Mouse (Mus musculus) T-cell, adult 2 months (primary cell): ENCODE measurements around the gene Yap1.

Experiments
- DNase-seq: peaks from one replicate; pipeline ENCODE4 v3.0.0; 2022; ENCODE audit warnings: low spot score

Yap1 gene

GRCm38 (mm10) chr9:8004370-8004991 is at the start of gene Yap1:
Gene Yap1 (minus strand): TSS chr9:8004596.
- peak; percentile 23 for DNase-seq

GRCm38 (mm10) chr9:8043044-8043387 is 38.6 kb upstream of the Yap1 start:
- DNase-seq: no peak

DNA sequence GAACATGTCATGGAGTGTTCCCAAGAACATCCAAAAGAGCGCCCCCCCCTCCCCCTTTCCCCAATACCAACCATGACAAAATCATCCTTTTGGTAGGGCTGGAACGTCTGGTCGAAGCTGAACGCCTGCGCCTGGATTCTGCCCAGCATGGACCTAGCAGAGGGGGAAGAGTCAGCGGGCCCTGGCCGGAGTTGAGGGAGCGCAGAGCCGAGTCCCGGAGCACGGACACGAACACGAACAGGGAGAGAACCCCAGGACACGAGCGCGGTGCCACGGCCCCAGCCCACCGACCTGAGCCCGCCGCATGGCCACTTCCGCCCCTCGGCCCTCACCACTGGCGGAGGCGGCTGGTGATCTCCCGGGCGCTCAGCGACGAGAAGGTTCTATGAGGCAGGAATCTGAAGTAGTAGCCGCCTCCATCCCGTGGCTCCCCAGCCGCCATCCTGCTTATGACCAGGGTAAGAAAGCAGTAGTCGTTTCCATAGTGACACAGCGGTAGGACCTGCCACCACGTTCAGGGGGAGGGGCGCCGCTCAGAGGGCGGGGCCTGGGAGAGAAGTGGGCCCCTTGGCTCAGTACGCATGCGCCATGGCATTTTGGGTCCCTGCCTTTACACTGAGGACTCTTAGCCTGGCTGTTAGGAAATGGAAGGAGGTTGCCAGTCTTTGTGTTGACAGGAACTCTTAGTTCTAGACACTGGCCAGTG is 38.1 kb upstream of the Yap1 start, which contains the start of gene Cfap300:
Cfap300 (minus strand) TSS at position 486 of the 706 bp plus-strand sequence.
- peak; percentile 87 for DNase-seq

DNA sequence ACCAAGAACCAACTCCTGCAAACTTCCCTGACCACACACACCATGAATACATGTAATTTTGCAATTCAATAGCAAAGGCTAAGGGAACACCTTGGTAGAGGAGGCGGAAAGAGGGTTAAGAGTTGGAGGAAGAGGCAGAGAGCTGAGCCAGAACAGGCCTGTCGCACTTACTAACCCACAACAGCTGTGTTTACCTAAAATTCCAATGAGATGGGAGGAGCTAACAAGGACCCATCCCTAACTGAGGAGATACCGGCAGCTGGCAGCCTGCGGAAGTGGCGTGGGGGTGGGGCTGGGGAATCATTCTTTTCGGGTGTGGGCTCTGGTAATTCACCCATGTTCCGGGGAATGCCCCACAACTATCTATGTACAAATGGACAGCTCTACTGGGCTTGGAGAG is 31.1 kb upstream of the Yap1 start:
- no peak for DNase-seq

GRCm38 (mm10) chr9:8035091-8035490 is 30.7 kb upstream of the Yap1 start:
- DNase-seq: no peak

- no peak for DNase-seq
Measured at GRCm38 (mm10) chr9:8034143-8034542, 29.7 kb upstream of the Yap1 start.

DNA sequence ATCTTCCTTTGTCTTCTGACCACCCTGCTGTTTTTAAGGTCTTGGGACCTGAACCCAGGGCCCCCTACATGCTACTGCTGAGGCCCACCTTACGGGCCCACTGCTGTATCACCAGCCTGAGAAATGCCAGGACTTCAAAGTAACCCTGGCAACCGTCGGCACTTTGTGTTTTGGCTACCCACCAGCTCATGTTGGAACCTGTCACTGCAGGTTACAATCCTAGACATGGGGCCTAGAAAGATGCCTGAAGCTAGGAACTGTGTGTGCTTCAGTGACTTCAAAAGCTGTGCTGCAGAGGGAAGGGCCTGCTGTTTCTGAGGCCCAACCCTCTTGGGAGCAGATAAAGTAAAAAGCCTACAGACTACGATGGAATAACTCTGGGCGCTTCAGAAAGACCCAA is 28.5 kb upstream of the Yap1 start:
- DNase-seq: no peak

GRCm38 (mm10) chr9:8018609-8019008 is 14.2 kb upstream of the Yap1 start:
- DNase-seq: no peak

DNA sequence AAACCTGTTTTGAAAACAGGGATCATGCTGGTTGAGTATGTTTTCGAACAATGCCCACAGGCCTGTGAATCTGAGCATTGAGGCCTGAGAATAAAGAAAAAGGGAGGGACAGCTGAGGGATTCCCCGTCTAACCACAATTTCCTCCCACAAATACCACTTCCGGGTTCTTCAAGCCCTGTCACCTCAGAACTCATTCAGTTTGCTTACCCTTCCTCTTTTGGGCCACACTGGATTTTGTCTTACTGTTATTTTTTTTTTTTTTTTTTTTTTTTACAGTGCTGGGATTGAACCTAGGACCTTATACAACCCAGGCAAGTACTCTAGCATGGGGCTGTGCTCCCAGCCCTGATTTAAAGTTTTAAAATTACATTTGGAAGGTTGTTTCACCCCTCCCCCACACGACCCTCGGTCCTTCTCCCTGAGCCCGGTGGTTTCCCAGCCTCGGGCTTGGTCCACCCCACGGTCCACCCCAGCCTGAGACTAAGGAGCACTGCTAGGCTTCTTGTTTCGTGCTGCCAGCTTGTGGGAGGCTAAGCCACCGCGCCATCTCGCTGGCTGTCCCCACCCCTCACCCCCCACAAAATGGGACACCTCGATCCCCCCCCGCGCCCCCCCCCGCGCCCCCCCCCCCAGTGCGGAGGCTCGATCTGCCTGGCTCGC is 13.0 kb upstream of the Yap1 start:
- DNase-seq: peak; percentile 74

- DNase-seq: no peak
Measured at GRCm38 (mm10) chr9:8003301-8004271, 810 bp downstream of the Yap1 start.

- DNase-seq: no peak
Measured at GRCm38 (mm10) chr9:8002806-8003205, 1.6 kb downstream of the Yap1 start.

GRCm38 (mm10) chr9:8001352-8001751 is 3.0 kb downstream of the Yap1 start:
- DNase-seq: no peak

- DNase-seq: no peak
Measured at GRCm38 (mm10) chr9:7994275-7994674, 10.1 kb downstream of the Yap1 start.

GRCm38 (mm10) chr9:7992651-7993050 is 11.7 kb downstream of the Yap1 start:
- DNase-seq: no peak

DNA sequence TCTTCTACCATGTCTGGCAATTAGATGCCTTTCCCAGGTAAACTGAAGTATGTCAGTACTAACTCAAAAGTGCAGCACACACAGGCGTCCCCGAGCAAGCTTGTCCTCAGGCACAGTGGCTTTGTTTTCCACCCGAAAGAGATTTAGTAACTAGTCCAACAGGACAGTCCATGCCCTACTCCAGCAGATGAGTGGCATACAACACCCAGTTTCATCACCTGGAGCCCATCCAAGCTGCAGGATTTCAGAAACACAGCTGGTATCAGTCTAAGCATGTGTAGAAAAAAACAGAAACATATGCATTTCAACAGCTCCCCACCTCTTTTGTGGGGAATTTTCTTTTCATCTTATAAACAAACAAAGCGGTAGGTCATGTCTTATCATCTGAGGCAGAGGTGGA is 13.5 kb downstream of the Yap1 start:
- DNase-seq: no peak

DNA sequence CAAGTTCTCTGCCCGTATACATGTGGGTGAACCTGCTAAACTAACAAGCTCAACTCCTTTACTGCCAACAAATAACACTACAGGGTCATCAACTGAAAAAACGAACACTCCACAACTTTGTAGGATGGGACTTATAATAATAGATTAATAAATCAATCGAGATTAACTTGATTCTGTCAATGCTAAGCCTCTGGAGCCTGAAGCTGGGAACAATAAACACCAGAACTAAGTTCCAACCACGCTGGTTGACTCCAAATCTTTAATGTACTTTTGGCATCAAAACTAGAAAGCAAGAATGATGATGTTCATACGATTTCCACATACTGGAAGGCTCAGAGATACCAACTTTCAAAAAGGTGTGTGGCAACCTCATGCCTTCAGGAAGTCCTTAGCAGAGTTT is 17.3 kb downstream of the Yap1 start:
- no peak for DNase-seq

GRCm38 (mm10) chr9:7984287-7984686 is 20.1 kb downstream of the Yap1 start:
- DNase-seq: no peak

- no peak for DNase-seq
Measured at GRCm38 (mm10) chr9:7983665-7984064, 20.7 kb downstream of the Yap1 start.

DNA sequence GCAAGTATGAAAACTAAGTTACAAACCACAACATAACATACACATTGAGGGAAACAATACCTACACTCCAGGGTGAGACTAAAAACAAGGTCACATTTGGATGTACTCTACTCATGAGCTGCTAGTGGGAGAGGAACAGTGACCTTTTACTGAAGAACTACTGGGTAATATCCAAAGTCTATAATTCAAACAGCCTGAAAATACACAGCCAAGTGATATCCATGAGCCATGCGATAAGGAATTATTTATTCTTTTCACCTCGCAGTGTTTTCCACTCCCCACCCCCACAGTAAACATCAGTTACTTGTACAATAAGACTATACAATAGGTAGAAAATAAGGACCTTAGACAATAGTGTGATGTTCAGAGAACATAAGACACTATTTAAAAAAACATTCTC is 24.2 kb downstream of the Yap1 start:
- DNase-seq: no peak

DNA sequence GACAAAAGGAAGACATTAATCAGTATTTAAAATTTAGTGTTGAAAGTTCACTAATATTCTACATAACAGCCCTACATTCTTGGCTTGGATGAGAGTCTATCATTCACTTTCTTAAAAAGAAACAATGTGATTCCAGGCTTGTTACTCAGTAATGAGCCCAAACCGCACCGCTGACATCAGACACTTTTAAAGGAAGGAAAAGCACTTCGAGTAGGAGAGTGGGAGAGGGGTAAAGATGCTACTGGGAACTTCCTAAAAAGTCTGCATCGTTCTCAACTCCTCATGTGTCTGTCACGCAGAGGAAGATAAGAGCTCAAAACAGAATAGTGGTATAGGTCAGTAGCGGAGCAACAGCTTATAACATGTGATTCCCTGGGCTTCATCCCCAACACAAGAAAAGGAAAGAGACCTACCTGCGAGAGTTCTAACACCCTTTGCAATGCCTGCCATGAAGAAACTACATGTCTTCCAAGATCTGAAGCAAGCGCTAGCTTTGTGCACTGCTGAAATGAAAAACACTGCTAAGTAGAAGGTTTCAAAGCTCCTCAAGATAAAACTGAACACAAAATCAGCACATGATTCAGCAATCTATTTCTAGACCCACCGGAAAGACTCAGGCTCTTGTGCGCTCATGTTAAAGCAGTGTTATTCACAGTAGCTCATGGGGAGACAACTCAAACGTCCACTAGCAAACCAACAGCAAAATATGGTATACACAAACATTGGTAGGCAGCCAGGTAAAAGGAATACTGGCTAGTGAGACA is 25.1 kb downstream of the Yap1 start:
- DNase-seq: no peak

GRCm38 (mm10) chr9:7978502-7978901 is 25.9 kb downstream of the Yap1 start:
- no peak for DNase-seq
